Mouse (Mus musculus): ENCODE measurements around the gene Ccdc43. TPM values are rescaled to one million over a fixed set of nuclear protein-coding genes. Genes with fewer than 3 reads are reported as not detected.

Ccdc43 gene
- 32.9 TPM for polyA plus RNA-seq (2017; shearing (Covaris generic))

DNA sequence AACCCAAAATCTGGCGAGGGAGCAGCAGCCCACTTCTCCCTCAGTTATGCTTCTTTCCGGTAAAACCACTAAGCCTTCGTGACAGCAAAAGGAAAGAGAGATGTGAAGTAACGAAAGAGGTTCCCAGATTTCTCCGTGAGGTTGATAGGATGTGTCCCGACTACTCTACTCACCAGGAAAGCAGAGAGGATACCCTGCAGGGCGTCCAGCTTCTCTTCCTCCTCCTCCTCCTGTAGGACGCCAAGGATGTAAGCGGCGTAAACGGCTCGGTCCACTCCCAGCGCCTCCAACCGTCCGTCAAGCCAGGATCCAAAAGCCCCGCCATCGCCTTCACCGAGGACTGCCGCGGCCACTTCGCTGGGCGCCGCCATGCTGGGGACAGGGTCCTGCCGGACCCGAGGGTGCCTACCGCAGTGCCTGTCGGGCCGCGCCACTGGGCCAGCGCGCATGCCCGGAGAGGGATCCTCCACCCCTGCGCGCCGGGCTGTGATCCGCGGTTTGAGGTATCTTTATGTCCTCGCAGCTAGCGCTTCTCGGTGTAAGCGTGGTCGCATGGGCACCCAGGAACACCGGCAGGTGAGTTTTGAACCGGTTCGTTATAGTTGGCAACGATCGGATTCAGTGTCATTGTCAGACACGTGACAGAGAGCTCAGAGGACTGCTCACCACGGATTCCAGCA lies at the start of gene Ccdc43:
Gene Ccdc43 (minus strand): TSS at position 445 of the 680 bp plus-strand sequence.

DNA sequence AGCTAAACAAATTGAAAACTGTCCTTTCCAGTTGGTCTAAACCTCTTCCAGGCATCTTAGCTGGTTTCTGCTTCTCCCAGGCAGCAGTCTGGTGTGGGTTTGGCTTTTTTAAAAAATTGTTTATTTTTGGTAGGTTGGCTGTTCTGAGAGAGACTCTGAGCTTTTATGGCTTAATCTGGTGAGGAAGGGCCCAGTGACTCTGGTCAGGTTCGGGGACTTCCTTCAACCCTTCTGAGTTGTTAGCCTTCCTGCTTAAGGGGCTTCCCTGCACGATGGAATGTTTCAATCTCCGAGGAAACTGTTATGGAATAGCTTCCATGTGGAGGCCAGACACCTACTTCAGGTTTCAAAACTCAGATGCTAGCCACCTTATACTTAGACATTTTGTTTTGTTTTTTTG lies 34.2 kb downstream of the Ccdc43 start, which contains the start of gene Meioc:
Gene Meioc (plus strand): TSS at position 301 of the 400 bp plus-strand sequence.

Other genes with a start within 250 kb of the Ccdc43 start
- 1.3 TPM for gene Itga2b, start 227.7 kb downstream of the Ccdc43 start, polyA plus RNA-seq (2017; shearing (Covaris generic))
- gene Gpatch8, start 141.4 kb downstream of the Ccdc43 start, polyA plus RNA-seq (2017; shearing (Covaris generic)): 66.8 TPM
- not detected for gene Gm11627, start 118.3 kb downstream of the Ccdc43 start, polyA plus RNA-seq (2017; shearing (Covaris generic))
- not detected for gene Fzd2, start 93.4 kb downstream of the Ccdc43 start, polyA plus RNA-seq (2017; shearing (Covaris generic))
- gene Meioc, start 34.1 kb downstream of the Ccdc43 start, polyA plus RNA-seq (2017; shearing (Covaris generic)): not detected
- 0.17 TPM for gene Adam11, start 63.7 kb upstream of the Ccdc43 start, polyA plus RNA-seq (2017; shearing (Covaris generic))
- gene Gjc1, start 121.9 kb upstream of the Ccdc43 start, polyA plus RNA-seq (2017; shearing (Covaris generic)): not detected
- gene Higd1b, start 138.1 kb upstream of the Ccdc43 start, polyA plus RNA-seq (2017; shearing (Covaris generic)): not detected
- 161 TPM for gene Eftud2, start 183.2 kb upstream of the Ccdc43 start, polyA plus RNA-seq (2017; shearing (Covaris generic))
- gene Ccdc103, start 183.4 kb upstream of the Ccdc43 start, polyA plus RNA-seq (2017; shearing (Covaris generic)): not detected
- not detected for gene Fam187a, start 187.4 kb upstream of the Ccdc43 start, polyA plus RNA-seq (2017; shearing (Covaris generic))
- not detected for gene Gfap, start 203.1 kb upstream of the Ccdc43 start, polyA plus RNA-seq (2017; shearing (Covaris generic))
- gene Kif18b, start 227.3 kb upstream of the Ccdc43 start, polyA plus RNA-seq (2017; shearing (Covaris generic)): 1.4 TPM
- gene C1ql1, start 248.9 kb upstream of the Ccdc43 start, polyA plus RNA-seq (2017; shearing (Covaris generic)): not detected